Mouse (Mus musculus): ENCODE results near the gene Dnah2.

DNA sequence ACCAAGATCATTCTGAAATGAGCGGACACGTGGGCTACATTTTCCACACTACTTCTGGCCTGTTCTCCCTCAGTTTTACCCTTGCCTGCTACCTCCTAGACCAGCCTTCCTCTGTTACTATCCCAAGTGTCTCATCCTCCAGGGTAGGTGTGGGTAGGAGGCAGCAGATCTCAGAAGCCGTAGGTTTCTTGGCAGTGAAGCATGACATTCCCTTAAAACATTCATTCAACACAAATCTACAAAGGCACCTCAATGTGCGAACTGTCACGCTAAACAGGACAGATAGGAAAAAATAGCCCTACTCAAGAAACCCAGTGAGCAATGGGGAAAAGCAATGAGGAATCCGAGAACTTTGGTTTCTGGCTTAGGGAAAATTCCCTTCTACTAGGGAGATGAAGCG is 136.4 kb downstream of the Dnah2 start:
- TF ChIP-seq CTCF (conservative IDR thresholded peaks at IDR 0.05 in 1 of 2, IDR thresholded peaks at IDR 0.05 in 1 of 2; ENCODE audit: low read depth in 2 of 2, low read length in 2 of 2) (no peak), MYC (IDR thresholded peaks at IDR 0.05; ENCODE audit: low read depth, low read length) (no peak), MAFK (IDR thresholded peaks at IDR 0.05; ENCODE audit: insufficient replicate concordance, low read length) (no peak), TBP (conservative IDR thresholded peaks at IDR 0.05; ENCODE audit: low read depth, low read length) (no peak), UBTF (IDR thresholded peaks at IDR 0.05; ENCODE audit: low read depth, low read length) (no peak), EP300 (IDR thresholded peaks at IDR 0.05; ENCODE audit: low read length) (no peak), POLR2A (IDR thresholded peaks at IDR 0.05; ENCODE audit: low read depth, low read length) (no peak), HCFC1 (IDR thresholded peaks at IDR 0.05; ENCODE audit: low read depth, low read length) (no peak), ZMIZ1 (IDR thresholded peaks at IDR 0.05; ENCODE audit: low read depth, low read length) (no peak), JUND (conservative IDR thresholded peaks at IDR 0.05; ENCODE audit: low read depth, low read length) (no peak), USF1 (IDR thresholded peaks at IDR 0.05; ENCODE audit: low read depth, low read length) (no peak), NRF1 (IDR thresholded peaks at IDR 0.05; ENCODE audit: low read depth, low read length) (no peak), MEF2A (IDR thresholded peaks at IDR 0.05; ENCODE audit: borderline replicate concordance, low read depth, low read length) (no peak), ELF1 (IDR thresholded peaks at IDR 0.05; ENCODE audit: low read depth, low read length) (no peak)
